Mouse (Mus musculus) lung, embryonic 16.5 days (tissue): ENCODE results near the gene Appl1. TPM values are rescaled to one million over a fixed set of nuclear protein-coding genes. Genes with fewer than 3 reads are reported as not detected.
"Not testable (repeated sequence)": the region's sequence is repeated elsewhere in the genome, so short reads cannot be mapped to it uniquely, and the experiment has no call there.

Experiments
- ATAC-seq: fragments of 200-750 bp; cut with Nextera tagmentation; 2 replicates; pipeline ENCODE4 v1.8.0; 2017; ENCODE audit warnings: low read depth, mild to moderate bottlenecking, moderate library complexity
- H3K27ac ChIP-seq: fragments of 300-500 bp; sonication (generic); 2 replicates; pipeline ENCODE4 v1.5.1; 2014; ENCODE audit warnings: mild to moderate bottlenecking, control low read depth, low read length
- H3K27me3 ChIP-seq: fragments of 300-500 bp; sonication (generic); 2 replicates; pipeline ENCODE4 v1.6.1; 2014; ENCODE audit warnings: low read depth, low read length, mixed read lengths; ENCODE audit not compliant: control insufficient read depth, insufficient read depth
- H3K36me3 ChIP-seq: fragments of 300-500 bp; sonication (generic); 2 replicates; pipeline ENCODE4 v1.6.1; 2014; ENCODE audit warnings: low read length; ENCODE audit not compliant: control insufficient read depth, insufficient read depth
- H3K4me1 ChIP-seq: fragments of 300-500 bp; sonication (generic); replicated peaks from 2 replicates; pipeline ENCODE4 v1.6.1; 2014; ENCODE audit warnings: low read length, mixed read lengths; ENCODE audit not compliant: control insufficient read depth, insufficient read depth
- H3K4me2 ChIP-seq: fragments of 300-500 bp; sonication (generic); 2 replicates; pipeline ENCODE4 v1.6.1; 2014; ENCODE audit warnings: low read depth, low read length, control low read depth
- H3K4me3 ChIP-seq: fragments of 300-500 bp; sonication (generic); 2 replicates; pipeline ENCODE4 v1.5.1; 2014; ENCODE audit warnings: mild to moderate bottlenecking, low read length, control low read depth
- H3K9ac ChIP-seq: fragments of 300-500 bp; sonication (generic); 2 replicates; pipeline ENCODE4 v1.6.1; 2014; ENCODE audit warnings: low read length, control low read depth
- H3K9me3 ChIP-seq: fragments of 300-500 bp; sonication (generic); 2 replicates; pipeline ENCODE4 v1.6.1; 2016; ENCODE audit warnings: low read length; ENCODE audit not compliant: control insufficient read depth
- WGBS: fragments of 180-500 bp; shearing (Covaris S2); extraction: QIAGEN DNeasy Blood & Tissue Kit; methylation state at CpG from one replicate; pipeline ENCODE4 v1.1.7; 2014; 5-methylcytosine and 5-hydroxymethylcytosine counted together
- polyA plus RNA-seq: library from polyadenylated mRNA; unstranded; fragments of >200 nt; fragmentation: Nextera tagmentation; extraction: Ambion mirVana; gene quantifications from 2 replicates; pipeline ENCODE4 v1.2.1, GENCODE M21; 2015

Appl1 gene
- polyA plus RNA-seq, 1 experiment from 2014 or later: 33.2 TPM

DNA sequence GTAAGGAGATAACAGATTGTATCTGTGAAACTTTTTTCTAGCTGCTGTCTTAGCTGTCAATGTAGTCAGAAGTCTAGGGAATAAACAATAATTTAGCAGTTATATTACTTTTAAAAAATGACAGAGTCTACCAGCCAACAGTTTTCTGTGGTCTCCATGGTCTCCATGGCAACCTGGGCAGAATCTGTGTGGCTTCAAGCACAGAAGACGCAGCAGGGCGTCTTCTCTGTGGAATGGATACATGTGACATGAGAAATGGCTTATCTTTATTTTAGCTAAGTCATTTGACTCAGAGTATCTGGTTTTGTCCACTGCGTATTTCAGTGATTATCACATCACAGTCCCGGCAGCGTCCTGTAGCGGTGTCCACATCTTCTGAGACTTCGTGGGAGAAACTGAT, 5.2 kb upstream of the Appl1 start:
- no peak overlapping the region for H3K9ac ChIP-seq
- H3K36me3 ChIP-seq: no peaks in the 10 kb centered on the region
- H3K4me2 ChIP-seq: no peak overlapping the region
- H3K27me3 ChIP-seq: no peaks in the 10 kb centered on the region
- WGBS: 63% methylated on average over 7 of the region's 7 CpGs
- ATAC-seq: no peak
- H3K4me1 ChIP-seq: peaks cover 2% of the 10 kb centered on the region; the same call in 1 of the 2 replicates
- peaks cover 6% of the 10 kb centered on the region for H3K9me3 ChIP-seq
- H3K4me3 ChIP-seq: no peak overlapping the region
- no peak overlapping the region for H3K27ac ChIP-seq

DNA sequence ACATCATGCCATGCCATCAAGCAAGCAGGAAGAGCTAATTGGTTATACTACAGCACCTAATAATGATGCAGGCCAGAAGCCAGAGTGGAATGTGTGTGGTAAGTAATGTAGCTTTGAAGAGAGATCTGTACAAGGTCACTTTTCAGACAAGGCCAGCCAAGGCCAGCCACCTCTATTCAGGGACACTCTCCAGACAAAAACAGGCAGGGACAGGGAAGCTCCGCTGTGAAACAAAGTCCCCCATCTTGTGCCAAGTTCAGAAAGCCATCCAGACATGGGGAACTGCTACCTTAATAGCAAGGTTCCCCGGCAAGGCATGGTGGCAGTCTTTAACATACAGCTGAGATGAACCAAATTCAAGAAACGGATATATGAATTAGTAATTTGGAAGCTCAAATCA, 4.5 kb upstream of the Appl1 start:
- Histone ChIP-seq H3K4me2 (no peak overlapping the region), H3K9me3 (no peaks in the 10 kb centered on the region), H3K27ac (no peak overlapping the region), H3K4me1 (peaks cover 3% of the 10 kb centered on the region; the same call in 1 of the 2 replicates), H3K9ac (no peak overlapping the region), H3K36me3 (no peaks in the 10 kb centered on the region), H3K27me3 (no peaks in the 10 kb centered on the region), H3K4me3 (no peak overlapping the region)
- no peak for ATAC-seq
- WGBS: 80% methylated on average over 3 of the region's 3 CpGs

- Histone ChIP-seq H3K27me3 (no peaks in the 10 kb centered on the region), H3K4me3 (no peak overlapping the region), H3K4me1 (peaks cover 5% of the 10 kb centered on the region; the same call in 1 of the 2 replicates), H3K36me3 (no peaks in the 10 kb centered on the region), H3K27ac (no peak overlapping the region), H3K9ac (no peak overlapping the region), H3K4me2 (no peak overlapping the region), H3K9me3 (no peaks in the 10 kb centered on the region)
- 61% methylated on average over 2 of the region's 2 CpGs for WGBS
- ATAC-seq: no peak
Observed at GRCm38 (mm10) chr14:26973089-26973488, 2.1 kb upstream of the Appl1 start.

DNA sequence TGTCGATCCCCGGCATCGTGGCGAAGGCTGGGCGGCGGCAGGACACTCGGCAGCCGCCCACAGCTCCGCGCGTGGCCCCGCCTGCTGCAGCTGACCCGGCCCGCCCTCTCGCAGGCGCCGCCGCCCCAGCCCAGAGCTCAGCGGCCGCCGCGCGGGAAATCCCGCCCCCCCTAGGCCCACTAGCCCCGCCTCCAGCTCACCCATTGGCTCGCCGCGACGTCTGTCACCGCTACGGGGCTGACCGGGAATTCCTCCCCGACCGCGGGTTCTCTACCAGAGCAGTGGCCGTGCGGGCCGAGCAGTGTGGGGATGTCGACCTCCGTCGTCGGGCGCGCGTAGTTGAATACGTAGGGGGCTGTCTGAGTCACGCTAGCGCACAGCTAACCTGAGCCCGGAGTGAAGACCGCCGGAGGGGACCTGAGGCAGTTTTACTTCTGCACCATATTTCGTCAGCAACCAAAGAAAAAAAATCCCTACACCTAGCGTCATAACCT, 546 bp downstream of the Appl1 start:
- Histone ChIP-seq H3K4me1 (peaks cover 5% of the 10 kb centered on the region; the same call in 1 of the 2 replicates), H3K4me2 (peak overlapping the region; percentile 80), H3K36me3 (no peaks in the 10 kb centered on the region), H3K27ac (peak overlapping the region; percentile 84), H3K9me3 (no peaks in the 10 kb centered on the region), H3K9ac (peak overlapping the region; percentile 93), H3K4me3 (peak overlapping the region; percentile 95), H3K27me3 (no peaks in the 10 kb centered on the region)
- ATAC-seq: peak; percentile 99
- 0% methylated on average over 48 of the region's 53 CpGs for WGBS

DNA sequence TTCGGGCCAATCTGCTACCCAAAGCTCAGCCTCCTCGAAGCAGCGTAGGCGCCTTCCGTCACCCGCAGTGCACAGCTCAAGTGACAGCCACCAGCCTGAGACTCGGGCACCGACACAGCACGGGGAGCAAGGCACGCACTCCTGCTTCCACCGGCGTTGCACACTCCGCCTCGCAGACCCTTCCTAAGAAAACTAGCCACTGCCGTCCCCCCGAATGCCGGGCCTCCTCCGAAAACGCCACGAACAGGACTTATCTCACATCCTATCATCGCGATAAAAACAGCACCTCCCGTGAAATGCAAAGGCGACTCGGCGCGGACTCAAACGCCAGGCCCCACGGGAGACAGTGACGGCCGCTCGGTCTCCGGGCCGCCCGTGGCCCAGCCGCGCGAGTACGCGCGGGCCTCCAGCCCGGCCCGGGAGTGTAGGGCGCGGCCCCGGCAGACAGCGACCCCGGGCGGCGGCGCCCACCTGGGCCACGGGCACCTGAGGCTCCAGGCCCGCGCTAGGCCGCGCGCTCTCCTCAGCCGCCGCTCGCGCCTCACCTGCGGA, 1.1 kb downstream of the Appl1 start:
- Histone ChIP-seq H3K4me3 (peak overlapping the region; percentile 95), H3K36me3 (no peaks in the 10 kb centered on the region), H3K4me1 (peaks cover 5% of the 10 kb centered on the region; the same call in 1 of the 2 replicates), H3K9ac (peak overlapping the region; percentile 93), H3K27me3 (no peaks in the 10 kb centered on the region), H3K9me3 (no peaks in the 10 kb centered on the region), H3K4me2 (peak overlapping the region; percentile 80), H3K27ac (peak overlapping the region; percentile 84)
- under 1% methylated on average over 62 of the region's 62 CpGs for WGBS
- peak; percentile 84 for ATAC-seq

- peak overlapping the region; percentile 80 for H3K4me2 ChIP-seq
- no peak overlapping the region for H3K27ac ChIP-seq
- peak overlapping the region; percentile 93; the same call in 1 of the 2 replicates for H3K9ac ChIP-seq
- no peak for ATAC-seq
- H3K36me3 ChIP-seq: peaks cover 2% of the 10 kb centered on the region; the same call in 1 of the 2 replicates
- H3K27me3 ChIP-seq: no peaks in the 10 kb centered on the region
- H3K4me3 ChIP-seq: peak overlapping the region; percentile 95
- H3K9me3 ChIP-seq: no peaks in the 10 kb centered on the region
- peaks cover 5% of the 10 kb centered on the region; the same call in 1 of the 2 replicates for H3K4me1 ChIP-seq
- 62% methylated on average over 3 of the region's 3 CpGs for WGBS
Observed at GRCm38 (mm10) chr14:26969164-26969563, 1.9 kb downstream of the Appl1 start.

DNA sequence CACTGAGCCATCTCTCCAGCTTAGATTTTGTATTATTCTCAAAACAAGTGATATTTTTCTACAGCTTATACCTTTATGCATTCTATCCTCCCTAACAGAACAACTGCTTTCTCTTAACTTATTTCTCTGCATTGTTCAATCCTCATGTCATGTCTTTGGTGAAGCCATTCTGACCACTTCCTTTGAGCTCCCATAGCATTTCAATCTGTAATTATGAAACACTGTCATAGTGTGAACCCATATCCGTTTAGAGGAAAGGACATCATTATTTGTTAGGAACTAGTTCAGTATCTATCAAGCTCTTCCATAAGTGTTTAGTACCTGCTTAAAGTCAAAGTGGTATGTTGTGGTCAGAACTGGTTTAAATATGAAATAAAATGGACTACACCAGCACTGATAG, 10.5 kb downstream of the Appl1 start:
- Histone ChIP-seq H3K4me3 (no peak overlapping the region), H3K9me3 (no peaks in the 10 kb centered on the region), H3K36me3 (peaks cover 4% of the 10 kb centered on the region; the same call in 1 of the 2 replicates), H3K27me3 (no peaks in the 10 kb centered on the region), H3K27ac (no peak overlapping the region), H3K4me1 (no peaks in the 10 kb centered on the region), H3K9ac (no peak overlapping the region), H3K4me2 (no peak overlapping the region)
- no peak for ATAC-seq
- 83% methylated on average over 1 of the region's 1 CpGs for WGBS

DNA sequence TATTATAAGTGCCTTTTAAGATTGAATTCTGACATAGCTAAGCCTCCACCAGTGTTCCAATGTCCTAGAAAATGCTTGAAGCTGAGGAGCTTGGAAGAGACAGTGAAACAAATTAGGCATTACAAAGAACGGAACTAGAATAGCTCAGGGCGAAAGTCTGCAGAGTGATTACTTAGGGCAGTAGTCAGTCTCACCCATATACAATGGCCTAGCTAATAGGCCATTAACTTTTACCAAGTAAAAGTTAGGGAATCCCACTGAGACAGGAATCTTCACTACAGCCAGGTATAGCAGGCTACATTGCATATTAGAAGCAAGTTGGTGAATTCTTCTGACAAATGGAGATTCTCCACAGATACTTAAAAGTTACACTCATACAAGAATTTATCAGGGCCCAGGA, 14.9 kb downstream of the Appl1 start:
- not testable (repeated sequence) for H3K9me3 ChIP-seq, H3K9ac ChIP-seq, H3K4me2 ChIP-seq, ATAC-seq, H3K36me3 ChIP-seq, H3K4me1 ChIP-seq, H3K27me3 ChIP-seq, H3K4me3 ChIP-seq, H3K27ac ChIP-seq
- WGBS: 96% methylated on average over 2 of the region's 2 CpGs

GRCm38 (mm10) chr14:26935558-26935957, 35.5 kb downstream of the Appl1 start:
- Histone ChIP-seq H3K4me3 (no peak overlapping the region), H3K4me1 (no peaks in the 10 kb centered on the region), H3K9me3 (no peaks in the 10 kb centered on the region), H3K36me3 (no peaks in the 10 kb centered on the region), H3K9ac (no peak overlapping the region), H3K27ac (no peak overlapping the region), H3K4me2 (no peak overlapping the region), H3K27me3 (no peaks in the 10 kb centered on the region)
- no peak for ATAC-seq
- 87% methylated on average over 4 of the region's 4 CpGs for WGBS
